19 mouse cellular contexts compared by ENCODE assay signal in genomic region chr8:106533709-106534108, GRCm38 (mm10). TPM values are rescaled to one million over a fixed set of nuclear protein-coding genes. Genes with fewer than 3 reads are reported as not detected.
"Had no signal": no experiment of that assay in that cellular context is flagged by ENCODE, and none has a peak within 500 bp of the region (broad histone marks: within the 10 kb centered on the region; RNA-seq: fewer than 3 reads in every experiment).

No protein-coding gene starts in this region.

- H3K4me2 ChIP-seq: limb, embryonic 15.5 days; liver, embryonic 13.5 days; lung, embryonic 15.5 days; midbrain, embryonic 13.5 days; neural tube, embryonic 12.5 days had no signal

- H3K36me3 ChIP-seq: liver, embryonic 13.5 days; lung, embryonic 15.5 days; midbrain, embryonic 13.5 days; neural tube, embryonic 12.5 days had no signal

- H3K4me1 ChIP-seq: liver, embryonic 13.5 days; lung, embryonic 15.5 days; midbrain, embryonic 13.5 days; neural tube, embryonic 12.5 days had no signal

- H3K9ac ChIP-seq: limb, embryonic 15.5 days; liver, embryonic 13.5 days; liver, postnatal 0 days; lung, embryonic 15.5 days; midbrain, embryonic 13.5 days; neural tube, embryonic 12.5 days had no signal

- H3K27me3 ChIP-seq: limb, embryonic 15.5 days; liver, embryonic 13.5 days; lung, embryonic 15.5 days; midbrain, embryonic 13.5 days; neural tube, embryonic 12.5 days had no signal

- H3K9me3 ChIP-seq: limb, embryonic 15.5 days; liver, embryonic 13.5 days; lung, embryonic 15.5 days; midbrain, embryonic 13.5 days; neural tube, embryonic 12.5 days had no signal

- H3K4me3 ChIP-seq: limb, embryonic 15.5 days; liver, embryonic 13.5 days; lung, embryonic 15.5 days; midbrain, embryonic 13.5 days; neural tube, embryonic 12.5 days had no signal

- ATAC-seq: liver, postnatal 0 days; midbrain, embryonic 13.5 days had no signal

- DNase-seq: layer of hippocampus, adult 9-11 months; liver, embryonic 13.5 days; lung, postnatal 14 days; right cerebral cortex, postnatal 4 days had no signal

- H3K27ac ChIP-seq: kidney, postnatal 0 days; liver, embryonic 13.5 days; lung, embryonic 15.5 days; macrophage; midbrain, embryonic 13.5 days; neural tube, embryonic 12.5 days had no signal

RNA-seq across cellular contexts. Expression of gene Cdh3, which starts 23.0 kb away (rescaled TPM):
- total RNA-seq: neutrophil, adult 5-6 weeks had no signal
- polyA plus RNA-seq: macrophage had no signal

RNA-seq across cellular contexts. Expression of gene 6030452D12Rik, which starts 33.4 kb away (rescaled TPM):
- total RNA-seq: layer of hippocampus, adult 18-20 months; layer of hippocampus, postnatal 36 days; left cerebral cortex, adult 8-10 months; left cerebral cortex, postnatal 25 days; neutrophil, adult 5-6 weeks had no signal
- polyA plus RNA-seq: kidney, postnatal 0 days; limb, embryonic 11.5 days; limb, embryonic 15.5 days; liver, embryonic 13.5 days; liver, postnatal 0 days; lung, embryonic 15.5 days; macrophage; midbrain, embryonic 13.5 days; neural tube, embryonic 12.5 days; stomach, embryonic 14.5 days; urinary bladder, adult 2 months had no signal
